Mouse (Mus musculus) olfactory bulb, adult 2 months (tissue): ENCODE results near the gene Cpxcr1. TPM values are rescaled to one million over a fixed set of nuclear protein-coding genes. Genes with fewer than 3 reads are reported as not detected.

Source experiments
- H3K27ac ChIP-seq: fragments of 200-500 bp; 2 replicates; pipeline ENCODE4 v1.5.1; 2012; ENCODE audit warnings: low read depth, low read length; ENCODE audit not compliant: insufficient read depth
- H3K4me1 ChIP-seq: fragments of 200-500 bp; 2 replicates; pipeline ENCODE4 v1.6.1; 2012; ENCODE audit warnings: low read length; ENCODE audit not compliant: control insufficient read depth, insufficient read depth
- H3K4me3 ChIP-seq: fragments of 200-500 bp; 2 replicates; pipeline ENCODE4 v1.5.1; 2012; ENCODE audit warnings: mild to moderate bottlenecking, low read depth, low read length, moderate library complexity; ENCODE audit not compliant: insufficient read depth
- CTCF ChIP-seq: fragments of 200-500 bp; IDR thresholded peaks from 2 replicates; pipeline ENCODE4 v1.5.1; 2012; ENCODE audit warnings: low read depth, mild to moderate bottlenecking, low read length, moderate library complexity; ENCODE audit not compliant: insufficient read depth
- POLR2A ChIP-seq: fragments of 200-500 bp; IDR thresholded peaks from 2 replicates; pipeline ENCODE4 v1.6.1; 2012; ENCODE audit warnings: mild to moderate bottlenecking, low read depth, low read length, moderate library complexity; ENCODE audit not compliant: insufficient read depth
- polyA plus RNA-seq: library from polyadenylated mRNA; stranded (reverse); fragments of >200 nt; gene quantifications from 2 replicates; pipeline ENCODE4 v1.2.4, GENCODE M21; 2012; ENCODE audit warnings: low replicate concordance; ENCODE audit not compliant: missing spikeins, insufficient read depth, insufficient read length

The Cpxcr1 gene
- not detected in 2 replicates for polyA plus RNA-seq

DNA sequence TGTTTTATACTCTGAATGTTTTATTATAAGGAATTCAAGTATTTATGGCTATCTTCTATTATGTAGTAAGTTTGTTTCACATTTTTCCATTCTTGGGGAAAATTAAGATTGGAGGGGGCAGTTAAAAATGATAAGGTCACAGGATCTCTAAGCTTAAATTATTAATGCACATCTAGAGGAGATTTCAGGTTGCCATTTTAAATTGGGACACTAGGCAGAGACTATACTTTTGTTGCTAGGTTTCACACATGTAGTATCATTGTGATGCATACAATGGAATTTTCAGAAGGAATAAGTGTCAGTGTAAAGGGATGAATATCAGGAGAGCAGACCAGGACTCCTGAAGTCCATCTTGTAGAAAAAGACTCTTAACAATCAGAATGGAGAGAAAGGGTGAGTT lies at the start of gene Cpxcr1:
Gene Cpxcr1, plus strand, starts transcription at position 301 of the 400 bp plus-strand sequence.
- Histone ChIP-seq H3K4me3 (no peak within 1 kb of the TSS), H3K27ac (no peak within 1 kb of the TSS)
- no peak for TF ChIP-seq CTCF
- no peak for TF ChIP-seq POLR2A

More for the DNA sequence above, at the start of gene Cpxcr1:
- H3K4me1 ChIP-seq, result no peaks in the 10 kb centered on the region

Other genes with a start within 250 kb of the Cpxcr1 start
- not detected in 2 replicates for gene H2afb2, start 232.2 kb downstream of the Cpxcr1 start, polyA plus RNA-seq